Mouse (Mus musculus) urinary bladder, postnatal 36 days (tissue): ENCODE measurements at regions not wholly inside any gene's neighbourhood (a gene's known extent, or its start where the extent isn't known, plus 50 kb on each side); places are given as distances from the start of the nearest gene placed in this dataset.
A peak's percentile ranks its signal among the peaks of the same experiment; 100 is the strongest.

Source experiments
- DNase-seq, 2 experiments: peaks; one replicate each; pipeline ENCODE4 v3.0.0; 2022; ENCODE audit warnings: low spot score in 2 of 2, mixed read lengths in 1 of 2

DNA sequence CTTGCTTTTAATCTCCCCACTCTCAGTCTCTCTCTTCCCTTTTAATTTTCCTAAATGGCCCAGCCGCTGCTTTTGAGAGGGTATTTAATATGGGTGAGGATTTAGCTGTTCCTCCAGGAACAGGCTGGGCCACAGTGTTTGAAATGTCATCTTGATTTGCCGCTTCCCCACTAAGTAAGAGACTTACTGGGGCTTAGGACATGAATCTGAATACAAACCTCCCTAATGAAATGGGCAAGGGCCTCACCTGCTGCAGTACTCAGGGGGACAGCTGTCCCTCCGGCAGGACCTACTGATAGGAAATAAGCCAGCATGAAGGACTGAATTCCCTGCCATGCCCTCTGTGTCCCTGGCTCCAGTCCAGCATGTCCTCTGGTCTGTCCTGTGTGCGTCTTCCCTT is 50.6 kb upstream of the Prr23a1 start:
- DNase-seq = no peak

- no peak for DNase-seq
These were observed 68.6 kb upstream of the Prr23a1 start for GRCm38 (mm10) chr9:98773651-98774185.

GRCm38 (mm10) chr9:98773212-98773611 is 69.1 kb upstream of the Prr23a1 start:
- DNase-seq = no peak

GRCm38 (mm10) chr9:98754764-98755163 is 87.5 kb upstream of the Prr23a1 start:
- DNase-seq = no peak

DNA sequence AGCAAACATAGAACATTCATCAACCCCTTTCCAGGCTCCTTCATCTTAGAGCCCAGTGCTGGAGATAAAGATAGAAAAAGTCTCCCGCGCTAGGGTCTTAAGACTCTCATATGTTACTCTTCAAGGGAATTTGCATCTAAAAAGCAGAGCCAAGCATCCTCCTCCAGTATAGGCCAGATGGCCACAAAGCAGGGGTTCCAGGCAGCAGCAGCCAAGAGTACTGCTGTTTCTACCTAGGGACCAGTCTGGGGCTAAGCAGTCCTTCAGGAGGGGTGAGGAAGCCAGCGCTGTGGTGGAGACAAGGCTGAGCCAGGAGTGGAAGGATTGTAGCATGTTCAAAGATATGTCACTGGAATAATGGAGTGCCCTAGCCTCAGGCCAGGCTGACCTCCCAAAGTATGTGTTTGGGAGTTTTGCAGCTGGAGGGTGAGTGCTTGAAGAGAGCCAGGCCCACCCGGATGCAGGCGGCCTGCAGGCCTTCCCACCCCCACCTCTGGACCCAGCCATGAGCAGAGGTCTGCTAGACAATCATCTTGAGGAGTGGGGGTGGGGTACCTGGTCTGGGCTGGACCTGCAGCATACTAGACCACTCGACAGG is 88.8 kb upstream of the Prr23a1 start:
- no peak for DNase-seq

- no peak for DNase-seq
These were observed 98.5 kb upstream of the Prr23a1 start for GRCm38 (mm10) chr9:98743785-98744184.

GRCm38 (mm10) chr9:98727276-98727860 is 114.9 kb upstream of the Prr23a1 start:
- peak; percentile 56 to 57 for DNase-seq

DNA sequence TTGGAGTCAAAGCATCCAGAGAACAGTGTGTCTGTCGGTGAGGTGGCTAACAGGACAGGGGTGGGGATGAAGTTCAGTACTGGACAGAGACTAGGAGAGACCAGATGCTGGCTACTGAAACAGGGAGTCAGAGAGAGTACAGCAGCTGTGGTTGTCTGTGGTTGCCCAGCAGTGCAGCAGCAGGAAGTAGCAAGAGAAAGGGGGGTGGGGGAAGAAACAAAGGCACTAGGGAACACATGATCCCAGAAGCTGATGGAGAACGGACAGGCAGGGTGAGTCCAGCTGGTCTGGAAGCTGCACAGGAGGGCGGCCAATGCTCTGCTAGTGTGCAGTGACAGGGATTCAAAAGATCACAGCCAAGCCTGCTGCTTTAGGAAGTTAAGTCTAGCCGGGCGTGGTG is 115.7 kb upstream of the Prr23a1 start:
- DNase-seq = no peak

- DNase-seq = no peak
These were observed 119.4 kb upstream of the Prr23a1 start for GRCm38 (mm10) chr9:98722885-98723284.

DNA sequence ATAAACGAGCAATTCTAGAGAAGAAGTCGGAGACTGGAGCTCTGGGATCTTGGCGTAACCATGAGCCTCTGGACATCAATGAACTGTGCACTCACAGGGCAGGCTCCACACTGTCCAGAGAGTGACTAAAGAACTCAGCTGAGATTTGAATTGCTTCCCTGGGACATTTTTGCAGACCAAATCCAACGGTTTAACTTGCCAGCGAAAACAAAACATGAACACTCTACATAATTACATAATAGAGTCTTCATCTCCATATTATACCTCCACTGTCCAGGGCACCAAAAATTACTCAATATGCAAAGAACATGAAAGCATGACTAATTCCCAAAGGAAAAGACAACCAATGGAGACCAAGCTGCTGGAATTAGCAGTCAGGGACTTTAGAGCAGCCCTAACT is 119.9 kb upstream of the Mrps22 start:
- no peak for DNase-seq

DNA sequence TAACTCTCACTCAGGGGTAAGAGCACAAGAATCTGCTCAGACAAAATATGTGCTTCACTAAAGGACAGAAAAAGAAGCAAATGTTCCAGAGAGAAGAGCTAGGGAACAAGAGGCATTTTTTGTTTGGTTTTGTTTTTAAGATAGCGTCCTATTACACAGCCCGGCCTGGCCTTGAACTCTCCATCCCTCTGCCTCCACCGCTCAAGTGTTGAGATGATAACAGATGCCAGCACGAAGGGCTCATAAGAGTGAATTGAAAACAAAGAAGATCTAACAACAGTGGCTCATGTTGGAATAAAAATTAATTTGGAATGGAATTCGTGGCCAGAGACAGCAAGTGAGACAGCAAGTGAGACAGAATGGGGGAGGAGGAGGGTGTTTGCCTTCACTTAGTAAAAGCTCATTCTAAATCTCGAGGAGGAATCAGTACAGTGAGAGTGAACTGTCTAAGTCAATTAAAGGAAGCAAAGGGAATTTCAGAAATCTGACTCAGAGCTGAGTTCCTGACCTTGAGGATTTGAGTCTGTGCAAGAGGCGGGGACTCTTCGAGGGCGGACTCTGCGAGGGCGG is 116.3 kb upstream of the Mrps22 start:
- no peak for DNase-seq

DNA sequence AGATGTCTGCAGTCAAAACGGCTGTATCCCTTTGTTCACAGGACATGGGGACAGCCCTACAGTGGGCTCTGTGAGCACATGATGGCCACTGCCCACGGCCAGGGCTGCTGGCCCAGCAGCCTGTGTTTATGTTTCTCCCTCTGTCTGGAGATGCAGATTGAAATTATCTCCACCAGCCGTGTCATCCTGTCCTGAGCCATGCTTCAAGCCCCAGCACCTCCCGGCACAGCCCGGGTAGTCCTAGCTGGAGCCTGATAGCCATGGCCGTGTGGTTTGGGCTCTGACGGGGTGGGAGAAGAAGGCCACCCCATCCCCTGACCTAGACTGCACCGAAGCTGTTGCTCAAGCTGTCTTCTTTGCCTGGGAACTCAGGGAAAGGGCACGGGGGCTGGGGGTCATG is 113.2 kb upstream of the Mrps22 start:
- no peak for DNase-seq

DNA sequence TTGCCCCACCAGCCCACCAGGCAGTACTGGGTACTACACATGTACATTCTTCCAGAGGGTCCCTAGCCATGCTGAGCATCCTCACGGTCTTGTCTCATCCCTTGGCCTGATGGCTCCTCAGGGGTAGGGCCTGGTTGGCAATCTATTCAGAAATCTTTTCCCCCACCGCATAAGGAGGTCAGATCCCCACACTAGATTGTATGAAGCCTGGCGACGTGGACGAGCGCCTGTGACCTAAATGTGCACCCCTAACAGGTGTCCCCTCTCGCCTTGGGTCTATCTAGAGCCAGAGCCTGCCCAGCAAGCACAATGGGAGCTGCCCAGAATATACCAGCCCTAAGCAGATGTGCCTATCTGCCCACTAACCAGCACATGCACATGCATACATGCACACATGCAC is 111.4 kb upstream of the Mrps22 start:
- no peak for DNase-seq

GRCm38 (mm10) chr9:98712023-98712563 is 110.6 kb upstream of the Mrps22 start:
- DNase-seq = no peak

- no peak for DNase-seq
These were observed 108.8 kb upstream of the Mrps22 start for GRCm38 (mm10) chr9:98710155-98710710.

GRCm38 (mm10) chr9:98708001-98708680 is 106.7 kb upstream of the Mrps22 start:
- DNase-seq = no peak

GRCm38 (mm10) chr9:98707491-98707890 is 106.0 kb upstream of the Mrps22 start:
- DNase-seq = no peak

GRCm38 (mm10) chr9:98704131-98704530 is 102.7 kb upstream of the Mrps22 start:
- peak; percentile 40 to 64 for DNase-seq

DNA sequence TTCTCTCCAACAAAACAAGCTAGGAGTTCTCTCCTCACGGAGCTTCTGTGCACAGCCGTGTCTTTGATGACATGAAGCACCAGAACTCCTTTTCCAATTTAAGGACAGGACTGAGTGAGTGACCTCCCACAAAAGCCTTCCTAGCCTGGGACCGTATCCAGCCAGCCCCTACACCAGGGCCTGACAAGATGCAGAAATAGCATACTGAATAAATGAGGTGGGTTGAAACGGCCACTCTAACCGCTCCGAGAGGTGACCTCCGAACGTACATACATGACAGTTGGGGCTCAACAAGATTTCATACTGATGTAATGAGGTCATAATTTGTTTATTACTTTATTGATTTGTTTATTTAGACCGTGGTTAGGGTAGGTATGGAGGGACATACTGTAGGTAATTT is 101.9 kb upstream of the Mrps22 start:
- no peak for DNase-seq

GRCm38 (mm10) chr9:98700571-98700970 is 99.1 kb upstream of the Mrps22 start:
- DNase-seq = no peak

DNA sequence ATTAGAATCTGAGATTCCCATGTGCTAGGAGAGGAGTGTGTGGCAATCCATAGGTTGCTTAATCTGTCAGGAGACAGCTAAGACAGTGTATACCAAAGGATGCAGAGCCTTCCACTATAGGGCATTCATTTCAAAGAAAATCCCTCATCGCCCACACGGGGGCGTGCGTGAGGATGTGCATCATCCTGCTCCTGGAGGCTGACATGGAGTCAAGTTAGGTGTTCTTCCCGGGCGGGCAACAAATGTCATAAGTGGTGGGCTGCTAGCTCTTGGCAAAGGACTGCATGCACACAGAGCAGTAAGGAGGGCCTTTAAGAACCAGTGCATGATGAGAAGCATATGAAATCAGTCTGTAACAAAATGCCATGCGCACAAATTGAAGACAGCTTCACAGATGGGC is 95.7 kb upstream of the Mrps22 start:
- no peak for DNase-seq

GRCm38 (mm10) chr9:98695035-98695434 is 93.6 kb upstream of the Mrps22 start:
- DNase-seq = no peak
